Mouse (Mus musculus) testis, adult 2 months (tissue): Measurements from ENCODE around the gene Ripk3.

Experiments
- CTCF ChIP-seq: fragments of 200-500 bp; IDR thresholded peaks from 2 replicates; pipeline ENCODE4 v1.5.1; 2012; ENCODE audit warnings: low read depth, mild to moderate bottlenecking, inconsistent platforms, low read length, moderate library complexity; ENCODE audit not compliant: control insufficient read depth, insufficient read depth, insufficient replicate concordance
- POLR2A ChIP-seq: fragments of 200-500 bp; IDR thresholded peaks from 2 replicates; pipeline ENCODE4 v1.6.1; 2012; ENCODE audit warnings: low read depth, mild to moderate bottlenecking, inconsistent platforms, low read length, moderate library complexity; ENCODE audit not compliant: control insufficient read depth

GRCm38 (mm10) chr14:55824001-55824480 lies 35.4 kb upstream of the Ripk3 start:
- TF ChIP-seq CTCF (no peak), POLR2A (no peak)
